Mouse (Mus musculus) intestine, postnatal 0 days (tissue): ENCODE results near the gene B3gntl1. TPM values are rescaled to one million over a fixed set of nuclear protein-coding genes. Genes with fewer than 3 reads are reported as not detected.

Experiments used
- ATAC-seq: fragments of 200-750 bp; cut with Nextera tagmentation; 2 replicates; pipeline ENCODE4 v1.8.0; 2017; ENCODE audit warnings: mild to moderate bottlenecking, moderate TSS enrichment, moderate library complexity
- H3K27ac ChIP-seq: fragments of 300-500 bp; sonication (generic); 2 replicates; pipeline ENCODE4 v1.5.1; 2014; ENCODE audit warnings: mild to moderate bottlenecking, low read depth, low read length, moderate library complexity
- H3K27me3 ChIP-seq: fragments of 300-500 bp; sonication (generic); replicated peaks from 2 replicates; pipeline ENCODE4 v1.6.1; 2014; ENCODE audit warnings: low read length, mixed read lengths; ENCODE audit not compliant: control insufficient read depth, insufficient read depth
- H3K36me3 ChIP-seq: fragments of 300-500 bp; sonication (generic); 2 replicates; pipeline ENCODE4 v1.6.1; 2014; ENCODE audit warnings: mild to moderate bottlenecking, moderate library complexity; ENCODE audit not compliant: control insufficient read depth, insufficient read depth
- H3K4me1 ChIP-seq: fragments of 300-500 bp; sonication (generic); replicated peaks from 2 replicates; pipeline ENCODE4 v1.6.1; 2014; ENCODE audit warnings: antibody characterized with exemption, low read length, mixed read lengths; ENCODE audit not compliant: control insufficient read depth, insufficient read depth
- H3K4me2 ChIP-seq: fragments of 300-500 bp; sonication (generic); replicated peaks from 2 replicates; pipeline ENCODE4 v1.6.1; 2014; ENCODE audit warnings: low read depth, mild to moderate bottlenecking, moderate library complexity
- H3K4me3 ChIP-seq: fragments of 300-500 bp; sonication (generic); 2 replicates; pipeline ENCODE4 v1.5.1; 2014; ENCODE audit warnings: low read depth, low read length
- H3K9ac ChIP-seq: fragments of 300-500 bp; sonication (generic); 2 replicates; pipeline ENCODE4 v1.6.1; 2014; ENCODE audit warnings: mild to moderate bottlenecking, low read depth, low read length
- H3K9me3 ChIP-seq: fragments of 300-500 bp; sonication (generic); 2 replicates; pipeline ENCODE4 v1.6.1; 2016; ENCODE audit warnings: mixed run types; ENCODE audit not compliant: control insufficient read depth
- CTCF ChIP-seq: sonication (generic); IDR thresholded peaks from 2 replicates; pipeline ENCODE4 v1.5.1; 2016; ENCODE audit warnings: low read depth, mild to moderate bottlenecking, control low read depth, antibody characterized with exemption, moderate library complexity
- WGBS: fragments of 180-500 bp; shearing (Covaris S2); extraction: QIAGEN DNeasy Blood & Tissue Kit; methylation state at CpG from one replicate; pipeline ENCODE4 v1.1.7; 2014; 5-methylcytosine and 5-hydroxymethylcytosine counted together
- polyA plus RNA-seq: library from polyadenylated mRNA; unstranded; fragments of >200 nt; fragmentation: Nextera tagmentation; extraction: Ambion mirVana; gene quantifications from 2 replicates; pipeline ENCODE4 v1.2.1, GENCODE M21; 2015

B3gntl1 gene
- polyA plus RNA-seq, 1 experiment from 2014 or later = 3.2 TPM

DNA sequence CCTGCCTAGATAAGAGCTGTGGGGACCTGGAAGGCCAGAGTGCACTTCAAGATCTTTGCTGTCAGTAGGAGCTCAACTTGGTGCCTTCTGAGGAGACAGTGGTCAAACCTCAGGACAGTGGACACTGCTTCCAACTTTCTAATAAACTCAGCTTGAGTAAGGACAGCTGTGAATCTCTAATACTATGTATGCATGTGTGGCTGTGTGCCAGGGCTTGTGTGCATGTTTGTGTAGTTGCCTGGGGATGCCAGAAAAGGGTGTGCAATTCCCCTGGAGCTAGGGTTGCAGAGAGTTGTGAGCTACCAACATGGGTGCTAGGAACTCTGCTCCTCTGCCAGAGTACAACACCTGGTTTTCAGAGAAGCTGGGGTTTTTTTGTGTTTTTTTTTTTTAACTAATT is 62.0 kb downstream of the B3gntl1 start:
- TF ChIP-seq CTCF = no peak
- Histone ChIP-seq H3K27me3 (no peaks in the 10 kb centered on the region), H3K27ac (no peak overlapping the region), H3K9me3 (no peaks in the 10 kb centered on the region), H3K4me3 (no peak overlapping the region), H3K9ac (no peak overlapping the region), H3K4me2 (no peak overlapping the region), H3K36me3 (peaks cover 41% of the 10 kb centered on the region; the same call in 1 of the 2 replicates), H3K4me1 (no peaks in the 10 kb centered on the region; the same call in 1 of the 2 replicates)
- ATAC-seq = no peak

GRCm38 (mm10) chr11:121605604-121606003 is 67.3 kb downstream of the B3gntl1 start:
- H3K27me3 ChIP-seq = no peaks in the 10 kb centered on the region
- TF ChIP-seq CTCF = no peak
- ATAC-seq = no peak
- H3K9ac ChIP-seq = no peak overlapping the region
- H3K4me3 ChIP-seq = no peak overlapping the region
- no peaks in the 10 kb centered on the region for H3K4me1 ChIP-seq
- H3K4me2 ChIP-seq = no peak overlapping the region
- H3K27ac ChIP-seq = no peak overlapping the region
- 91% methylated on average over 6 of the region's 6 CpGs for WGBS
- no peaks in the 10 kb centered on the region for H3K9me3 ChIP-seq
- H3K36me3 ChIP-seq = peaks cover 71% of the 10 kb centered on the region

DNA sequence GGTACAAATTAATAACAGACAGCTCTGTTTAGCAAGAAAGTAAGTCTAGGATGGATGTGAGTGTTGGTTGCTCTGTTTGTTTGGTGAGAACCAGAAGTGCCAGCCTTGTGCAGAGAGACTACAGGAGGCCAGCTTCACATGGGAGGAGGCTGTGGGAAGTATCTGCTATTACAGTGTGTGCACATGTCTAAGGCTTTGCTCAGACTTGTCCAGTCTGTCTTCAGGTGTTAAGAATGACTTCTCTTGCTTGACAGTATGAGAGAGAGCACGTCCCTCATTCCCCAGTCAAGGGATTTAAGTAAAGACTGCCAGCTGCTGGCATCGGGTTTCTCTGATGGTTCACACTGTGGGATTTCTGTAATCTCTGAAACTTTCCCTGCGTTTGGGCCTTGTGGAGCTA is 71.5 kb downstream of the B3gntl1 start:
- no peaks in the 10 kb centered on the region for H3K4me1 ChIP-seq
- H3K27me3 ChIP-seq = no peaks in the 10 kb centered on the region
- H3K4me2 ChIP-seq = no peak overlapping the region
- H3K9me3 ChIP-seq = no peaks in the 10 kb centered on the region
- no peak for ATAC-seq
- H3K9ac ChIP-seq = no peak overlapping the region
- H3K36me3 ChIP-seq = peaks cover 70% of the 10 kb centered on the region
- no peak overlapping the region for H3K4me3 ChIP-seq
- 90% methylated on average over 3 of the region's 3 CpGs for WGBS
- H3K27ac ChIP-seq = no peak overlapping the region
- TF ChIP-seq CTCF = no peak

GRCm38 (mm10) chr11:121597254-121597653 is 75.7 kb downstream of the B3gntl1 start:
- H3K27me3 ChIP-seq = no peaks in the 10 kb centered on the region
- ATAC-seq = no peak
- no peak overlapping the region for H3K9ac ChIP-seq
- no peak overlapping the region for H3K4me3 ChIP-seq
- H3K27ac ChIP-seq = no peak overlapping the region
- TF ChIP-seq CTCF = no peak
- WGBS = 93% methylated on average over 6 of the region's 6 CpGs
- H3K4me1 ChIP-seq = no peaks in the 10 kb centered on the region
- no peaks in the 10 kb centered on the region for H3K9me3 ChIP-seq
- H3K4me2 ChIP-seq = no peak overlapping the region
- peaks cover 59% of the 10 kb centered on the region for H3K36me3 ChIP-seq

DNA sequence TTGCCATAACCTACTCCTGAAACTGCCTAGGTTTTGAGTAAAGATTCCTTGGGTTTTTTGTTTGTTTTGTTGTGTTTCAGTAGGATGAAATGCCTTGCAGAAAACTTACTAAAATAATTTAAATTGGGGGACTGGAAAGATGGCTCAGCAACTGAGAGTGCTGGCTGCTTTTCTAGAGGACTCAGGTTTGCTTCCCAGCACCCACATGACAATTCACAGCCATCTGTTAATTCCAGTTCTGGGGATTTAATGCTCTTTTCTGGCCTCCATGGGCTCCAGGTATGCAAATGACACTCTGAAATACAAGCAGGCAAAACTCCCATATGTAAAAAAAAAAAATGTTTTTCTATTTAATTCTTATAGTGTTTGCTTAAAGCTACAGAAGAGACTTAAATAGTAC is 91.1 kb downstream of the B3gntl1 start:
- peaks cover 25% of the 10 kb centered on the region for H3K36me3 ChIP-seq
- no peaks in the 10 kb centered on the region for H3K9me3 ChIP-seq
- H3K4me2 ChIP-seq = no peak overlapping the region
- no peaks in the 10 kb centered on the region for H3K4me1 ChIP-seq
- no peak overlapping the region for H3K4me3 ChIP-seq
- no peak overlapping the region for H3K9ac ChIP-seq
- no peaks in the 10 kb centered on the region for H3K27me3 ChIP-seq
- no peak for TF ChIP-seq CTCF
- ATAC-seq = no peak
- no peak overlapping the region for H3K27ac ChIP-seq

Other genes starting within 250 kb of the B3gntl1 start
- 0.51 and 0.60 TPM in 2 replicates for gene Fn3k, start 238.2 kb downstream of the B3gntl1 start, polyA plus RNA-seq
- 29.9 and 31.5 TPM in 2 replicates for gene Tbcd, start 221.2 kb downstream of the B3gntl1 start, polyA plus RNA-seq
- gene Zfp750, start 153.8 kb downstream of the B3gntl1 start, polyA plus RNA-seq = 0.24 and 0.26 TPM in 2 replicates
- gene Metrnl, start 28.4 kb upstream of the B3gntl1 start, polyA plus RNA-seq = 50.2 and 50.9 TPM in 2 replicates
- not detected in 2 replicates for gene Ptchd3, start 157.1 kb upstream of the B3gntl1 start, polyA plus RNA-seq